Mouse (Mus musculus): Measurements from ENCODE around the gene Zhx3. TPM values are rescaled to one million over a fixed set of nuclear protein-coding genes. Genes with fewer than 3 reads are reported as not detected.

Zhx3 gene
- polyA plus RNA-seq, 1 experiment from 2014 or later: 17.9 TPM

GRCm38 (mm10) chr2:160763816-160764215 lies 109.0 kb downstream of the Zhx3 start:
- Histone ChIP-seq H3K36me3 (replicated peaks; ENCODE audit: control insufficient read depth, insufficient read depth) (peaks cover 71% of the 10 kb centered on the region), H3K4me1 (replicated peaks; ENCODE audit: control insufficient read depth, insufficient read depth, low read length) (no peaks in the 10 kb centered on the region), H3K27me3 (ENCODE audit: control insufficient read depth, insufficient read depth, low read length) (no peaks in the 10 kb centered on the region), H3K27ac (no peak overlapping the region), H3K9me3 (ENCODE audit: control insufficient read depth, low read length) (no peaks in the 10 kb centered on the region), H3K4me3 (replicated peaks; ENCODE audit: low read length) (no peak overlapping the region), H3K4me2 (replicated peaks) (no peak overlapping the region), H3K9ac (no peak overlapping the region)
- ATAC-seq (ENCODE audit: low FRiP score) (no peak), DNase-seq (ENCODE audit: low spot score) (no peak)
- 94% methylated on average over 3 of the region's 3 CpGs for WGBS

- WGBS: 87% methylated on average over 9 of the region's 9 CpGs
- Histone ChIP-seq H3K27me3 (ENCODE audit: control insufficient read depth, insufficient read depth, low read length) (no peaks in the 10 kb centered on the region), H3K27ac (no peak overlapping the region), H3K4me3 (replicated peaks; ENCODE audit: low read length) (no peak overlapping the region), H3K9me3 (ENCODE audit: control insufficient read depth, low read length) (no peaks in the 10 kb centered on the region), H3K9ac (no peak overlapping the region), H3K4me1 (replicated peaks; ENCODE audit: control insufficient read depth, insufficient read depth, low read length) (no peaks in the 10 kb centered on the region), H3K4me2 (replicated peaks) (no peak overlapping the region), H3K36me3 (replicated peaks; ENCODE audit: control insufficient read depth, insufficient read depth) (peaks cover 92% of the 10 kb centered on the region)
- DNase-seq (ENCODE audit: low spot score) (no peak), ATAC-seq (ENCODE audit: low FRiP score) (no peak)
Measured at GRCm38 (mm10) chr2:160760433-160761184, 112.2 kb downstream of the Zhx3 start.

GRCm38 (mm10) chr2:160756583-160757203 lies 116.1 kb downstream of the Zhx3 start:
- Histone ChIP-seq H3K9me3 (ENCODE audit: control insufficient read depth, low read length) (no peaks in the 10 kb centered on the region), H3K27me3 (ENCODE audit: control insufficient read depth, insufficient read depth, low read length) (no peaks in the 10 kb centered on the region), H3K27ac (no peak overlapping the region), H3K36me3 (replicated peaks; ENCODE audit: control insufficient read depth, insufficient read depth) (peaks cover 100% of the 10 kb centered on the region), H3K4me2 (replicated peaks) (no peak overlapping the region), H3K9ac (no peak overlapping the region), H3K4me1 (replicated peaks; ENCODE audit: control insufficient read depth, insufficient read depth, low read length) (no peaks in the 10 kb centered on the region), H3K4me3 (replicated peaks; ENCODE audit: low read length) (no peak overlapping the region)
- no peak for ATAC-seq (ENCODE audit: low FRiP score)
- 91% methylated on average over 6 of the region's 6 CpGs for WGBS
- no peak for DNase-seq (ENCODE audit: low spot score)

- peaks cover 62% of the 10 kb centered on the region for H3K36me3 ChIP-seq (replicated peaks; ENCODE audit: control insufficient read depth, insufficient read depth)
- ATAC-seq (ENCODE audit: low FRiP score) (no peak), DNase-seq (ENCODE audit: low spot score) (no peak)
- no peak overlapping the region for H3K4me3 ChIP-seq (replicated peaks; ENCODE audit: low read length)
- H3K4me1 ChIP-seq (replicated peaks; ENCODE audit: control insufficient read depth, insufficient read depth, low read length): no peaks in the 10 kb centered on the region
- 89% methylated on average over 10 of the region's 10 CpGs for WGBS
- H3K4me2 ChIP-seq (replicated peaks): no peak overlapping the region
- H3K27ac ChIP-seq: no peak overlapping the region
- no peak overlapping the region for H3K9ac ChIP-seq
- H3K9me3 ChIP-seq (ENCODE audit: control insufficient read depth, low read length): no peaks in the 10 kb centered on the region
- no peaks in the 10 kb centered on the region for H3K27me3 ChIP-seq (ENCODE audit: control insufficient read depth, insufficient read depth, low read length)
Measured at GRCm38 (mm10) chr2:160747075-160747474, 125.7 kb downstream of the Zhx3 start.

GRCm38 (mm10) chr2:160746637-160747036 lies 126.2 kb downstream of the Zhx3 start:
- Histone ChIP-seq H3K36me3 (replicated peaks; ENCODE audit: control insufficient read depth, insufficient read depth) (peaks cover 62% of the 10 kb centered on the region), H3K4me1 (replicated peaks; ENCODE audit: control insufficient read depth, insufficient read depth, low read length) (no peaks in the 10 kb centered on the region), H3K4me2 (replicated peaks) (no peak overlapping the region), H3K27ac (no peak overlapping the region), H3K4me3 (replicated peaks; ENCODE audit: low read length) (no peak overlapping the region), H3K9me3 (ENCODE audit: control insufficient read depth, low read length) (no peaks in the 10 kb centered on the region), H3K9ac (no peak overlapping the region), H3K27me3 (ENCODE audit: control insufficient read depth, insufficient read depth, low read length) (no peaks in the 10 kb centered on the region)
- 96% methylated on average over 5 of the region's 5 CpGs for WGBS
- no peak for DNase-seq (ENCODE audit: low spot score)
- ATAC-seq (ENCODE audit: low FRiP score): no peak

GRCm38 (mm10) chr2:160745497-160745896 lies 127.3 kb downstream of the Zhx3 start:
- no peak overlapping the region for H3K4me2 ChIP-seq (replicated peaks)
- no peaks in the 10 kb centered on the region for H3K9me3 ChIP-seq (ENCODE audit: control insufficient read depth, low read length)
- H3K4me3 ChIP-seq (replicated peaks; ENCODE audit: low read length): no peak overlapping the region
- no peak overlapping the region for H3K9ac ChIP-seq
- no peaks in the 10 kb centered on the region for H3K27me3 ChIP-seq (ENCODE audit: control insufficient read depth, insufficient read depth, low read length)
- no peak overlapping the region for H3K27ac ChIP-seq
- 0 out of 2 replicates have a peak, but pooled peaks cover 7% of the 10 kb centered on the region for H3K4me1 ChIP-seq (replicated peaks; ENCODE audit: control insufficient read depth, insufficient read depth, low read length)
- DNase-seq (ENCODE audit: low spot score): no peak
- peaks cover 50% of the 10 kb centered on the region for H3K36me3 ChIP-seq (replicated peaks; ENCODE audit: control insufficient read depth, insufficient read depth)
- no peak for ATAC-seq (ENCODE audit: low FRiP score)
- 86% methylated on average over 1 of the region's 1 CpGs for WGBS

- Histone ChIP-seq H3K36me3 (replicated peaks; ENCODE audit: control insufficient read depth, insufficient read depth) (peaks cover 43% of the 10 kb centered on the region), H3K9ac (no peak overlapping the region), H3K4me3 (replicated peaks; ENCODE audit: low read length) (no peak overlapping the region), H3K9me3 (ENCODE audit: control insufficient read depth, low read length) (no peaks in the 10 kb centered on the region), H3K4me2 (replicated peaks) (no peak overlapping the region), H3K27ac (no peak overlapping the region), H3K27me3 (ENCODE audit: control insufficient read depth, insufficient read depth, low read length) (no peaks in the 10 kb centered on the region), H3K4me1 (replicated peaks; ENCODE audit: control insufficient read depth, insufficient read depth, low read length) (peaks cover 12% of the 10 kb centered on the region; the same call in 1 of the 2 replicates)
- ATAC-seq (ENCODE audit: low FRiP score) (no peak), DNase-seq (ENCODE audit: low spot score) (no peak)
- WGBS: 97% methylated on average over 5 of the region's 5 CpGs
Measured at GRCm38 (mm10) chr2:160744823-160745210, 128.0 kb downstream of the Zhx3 start.

- Histone ChIP-seq H3K9me3 (ENCODE audit: control insufficient read depth, low read length) (no peaks in the 10 kb centered on the region), H3K27ac (no peak overlapping the region), H3K4me3 (replicated peaks; ENCODE audit: low read length) (no peak overlapping the region), H3K4me2 (replicated peaks) (no peak overlapping the region), H3K27me3 (ENCODE audit: control insufficient read depth, insufficient read depth, low read length) (no peaks in the 10 kb centered on the region), H3K9ac (no peak overlapping the region), H3K4me1 (replicated peaks; ENCODE audit: control insufficient read depth, insufficient read depth, low read length) (peaks cover 18% of the 10 kb centered on the region; the same call in 1 of the 2 replicates), H3K36me3 (replicated peaks; ENCODE audit: control insufficient read depth, insufficient read depth) (peaks cover 37% of the 10 kb centered on the region)
- 83% methylated on average over 7 of the region's 7 CpGs for WGBS
- DNase-seq (ENCODE audit: low spot score) (no peak), ATAC-seq (ENCODE audit: low FRiP score) (no peak)
Measured at GRCm38 (mm10) chr2:160744040-160744822, 128.6 kb downstream of the Zhx3 start.

GRCm38 (mm10) chr2:160742161-160742609 lies 130.6 kb downstream of the Zhx3 start:
- H3K9me3 ChIP-seq (ENCODE audit: control insufficient read depth, low read length): no peaks in the 10 kb centered on the region
- H3K4me1 ChIP-seq (replicated peaks; ENCODE audit: control insufficient read depth, insufficient read depth, low read length): peaks cover 18% of the 10 kb centered on the region; the same call in 1 of the 2 replicates
- no peak for DNase-seq (ENCODE audit: low spot score)
- H3K27me3 ChIP-seq (ENCODE audit: control insufficient read depth, insufficient read depth, low read length): no peaks in the 10 kb centered on the region
- H3K27ac ChIP-seq: peak overlapping the region; percentile 45
- H3K4me3 ChIP-seq (replicated peaks; ENCODE audit: low read length): no peak overlapping the region
- 77% methylated on average over 1 of the region's 1 CpGs for WGBS
- H3K36me3 ChIP-seq (replicated peaks; ENCODE audit: control insufficient read depth, insufficient read depth): peaks cover 23% of the 10 kb centered on the region
- ATAC-seq (ENCODE audit: low FRiP score): no peak
- H3K4me2 ChIP-seq (replicated peaks): no peak overlapping the region
- no peak overlapping the region for H3K9ac ChIP-seq

Measured in hindbrain, embryonic 14.5 days (tissue).